Mouse (Mus musculus): ENCODE results near the gene Rrp36. TPM values are rescaled to one million over a fixed set of nuclear protein-coding genes. Genes with fewer than 3 reads are reported as not detected.

Rrp36 gene
- polyA plus RNA-seq, 1 experiment from 2014 or later = 34.5 TPM

DNA sequence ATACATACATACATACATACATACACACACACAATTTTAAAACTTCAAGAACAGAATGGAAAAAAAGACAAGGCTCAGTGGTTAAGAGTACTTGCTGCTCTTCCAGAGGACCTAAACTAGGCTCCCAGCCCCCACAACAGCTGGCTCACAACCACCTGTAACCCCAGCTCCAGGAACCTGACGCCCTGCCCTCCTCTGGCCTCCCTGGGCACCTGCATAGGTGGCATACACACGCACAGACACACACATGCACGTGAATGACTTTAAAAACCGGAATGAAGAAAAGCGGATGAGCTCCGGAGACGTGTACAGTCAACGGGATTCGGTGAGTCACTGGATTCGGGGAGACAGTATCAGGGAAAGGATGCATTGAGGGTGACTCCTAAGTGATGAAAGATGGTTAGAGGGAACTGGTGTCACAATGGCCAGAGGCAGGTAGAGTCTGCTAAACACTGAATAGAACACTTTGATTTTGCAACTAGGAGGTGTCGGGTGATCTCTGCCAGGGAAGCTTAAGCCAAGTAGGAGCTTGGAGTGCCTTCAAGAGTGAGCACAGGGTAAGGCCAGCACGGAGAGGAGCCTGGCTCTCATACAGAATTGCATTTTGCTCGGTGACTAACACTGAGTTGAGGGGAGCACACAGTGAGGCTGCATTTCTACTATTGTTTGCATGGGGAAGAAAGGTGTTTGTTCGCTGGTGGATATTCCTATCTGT, 32.4 kb upstream of the Rrp36 start:
- DNase-seq (ENCODE audit: low spot score) = no peak

DNA sequence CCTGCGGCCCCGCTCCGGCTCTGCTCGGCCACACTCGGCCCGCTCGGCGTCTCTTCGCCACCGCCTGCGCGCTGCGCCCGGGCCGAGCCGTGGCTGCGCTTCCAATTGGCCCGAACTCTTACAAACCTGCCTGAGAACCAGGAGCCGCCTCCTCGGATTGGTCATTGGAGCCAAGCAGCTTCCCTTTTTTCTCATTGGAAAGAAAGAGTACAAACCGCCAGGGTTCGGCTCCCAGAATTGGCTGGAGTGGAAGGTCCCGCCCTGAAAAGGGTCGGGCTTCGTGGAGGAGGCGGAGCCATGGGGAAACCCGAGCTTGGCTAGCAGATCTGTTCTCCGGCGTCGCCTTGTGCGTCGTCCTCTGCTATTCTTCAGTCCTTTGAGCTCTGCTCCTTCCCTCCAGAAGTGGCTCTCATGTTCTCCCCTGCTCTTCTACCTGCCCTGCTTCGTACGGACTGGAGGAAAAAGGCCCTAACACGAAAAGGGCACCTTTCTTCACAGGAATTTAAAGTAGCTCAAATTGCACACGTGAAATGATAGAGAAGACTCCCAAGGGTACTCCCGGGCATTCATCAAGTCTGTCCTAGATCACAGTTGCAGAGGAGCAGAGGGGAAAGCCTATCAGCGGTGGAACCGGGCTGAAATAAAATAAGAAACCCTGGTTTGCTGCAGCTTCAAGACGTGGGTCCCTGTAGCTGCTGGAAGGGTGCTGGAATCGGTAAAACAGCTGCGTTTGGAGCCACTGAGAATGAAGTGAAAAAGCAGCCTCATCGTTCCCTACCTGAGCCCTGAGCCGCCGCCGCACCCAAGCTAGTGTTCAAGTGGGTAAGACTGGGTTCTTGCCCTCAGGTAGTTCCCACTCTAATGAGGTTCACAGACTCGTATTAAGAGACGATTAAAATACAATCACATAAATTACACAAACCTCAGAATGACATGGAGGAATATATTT, 31.0 kb upstream of the Rrp36 start, which contains the start of gene Ppp2r5d:
Gene Ppp2r5d (minus strand): TSS at position 225 of the 949 bp plus-strand sequence.
- peak; percentile 97 for ATAC-seq (ENCODE audit: low read depth)
- peak; percentile 99 for DNase-seq (ENCODE audit: low spot score)
- H3K4me3 ChIP-seq (ENCODE audit: low read depth, low read length) = peak within 1 kb of the TSS; percentile 94
- peak within 1 kb of the TSS; percentile 97 for H3K9ac ChIP-seq (ENCODE audit: low read depth, low read length)
- peaks cover 17% of the 10 kb centered on the region for H3K4me1 ChIP-seq (ENCODE audit: control insufficient read depth, insufficient read depth, low read length)
- H3K27me3 ChIP-seq (replicated peaks; ENCODE audit: control insufficient read depth, insufficient read depth, low read length) = no peaks in the 10 kb centered on the region
- no peaks in the 10 kb centered on the region; the same call in 1 of the 2 replicates for H3K36me3 ChIP-seq (ENCODE audit: control insufficient read depth, insufficient read depth, low read length)
- peak within 1 kb of the TSS; percentile 91 for H3K27ac ChIP-seq (replicated peaks; ENCODE audit: low read depth, low read length)
- no peaks in the 10 kb centered on the region for H3K9me3 ChIP-seq (ENCODE audit: control insufficient read depth, low read length)
- WGBS = under 1% methylated on average over 48 of the region's 48 CpGs
- peak within 1 kb of the TSS; percentile 88 for H3K4me2 ChIP-seq (ENCODE audit: low read depth, low read length)

More for the DNA sequence above, 32.4 kb upstream of the Rrp36 start:
- Histone ChIP-seq H3K27me3 (replicated peaks; ENCODE audit: control insufficient read depth, insufficient read depth, low read length) (no peaks in the 10 kb centered on the region), H3K9ac (ENCODE audit: low read depth, low read length) (no peak overlapping the region), H3K4me3 (ENCODE audit: low read depth, low read length) (no peak overlapping the region), H3K4me2 (ENCODE audit: low read depth, low read length) (no peak overlapping the region), H3K36me3 (ENCODE audit: control insufficient read depth, insufficient read depth, low read length) (no peaks in the 10 kb centered on the region), H3K9me3 (ENCODE audit: control insufficient read depth, low read length) (no peaks in the 10 kb centered on the region), H3K27ac (replicated peaks; ENCODE audit: low read depth, low read length) (no peak overlapping the region), H3K4me1 (ENCODE audit: control insufficient read depth, insufficient read depth, low read length) (peaks cover 17% of the 10 kb centered on the region)
- no peak for ATAC-seq (ENCODE audit: low read depth)
- 92% methylated on average over 14 of the region's 14 CpGs for WGBS

DNA sequence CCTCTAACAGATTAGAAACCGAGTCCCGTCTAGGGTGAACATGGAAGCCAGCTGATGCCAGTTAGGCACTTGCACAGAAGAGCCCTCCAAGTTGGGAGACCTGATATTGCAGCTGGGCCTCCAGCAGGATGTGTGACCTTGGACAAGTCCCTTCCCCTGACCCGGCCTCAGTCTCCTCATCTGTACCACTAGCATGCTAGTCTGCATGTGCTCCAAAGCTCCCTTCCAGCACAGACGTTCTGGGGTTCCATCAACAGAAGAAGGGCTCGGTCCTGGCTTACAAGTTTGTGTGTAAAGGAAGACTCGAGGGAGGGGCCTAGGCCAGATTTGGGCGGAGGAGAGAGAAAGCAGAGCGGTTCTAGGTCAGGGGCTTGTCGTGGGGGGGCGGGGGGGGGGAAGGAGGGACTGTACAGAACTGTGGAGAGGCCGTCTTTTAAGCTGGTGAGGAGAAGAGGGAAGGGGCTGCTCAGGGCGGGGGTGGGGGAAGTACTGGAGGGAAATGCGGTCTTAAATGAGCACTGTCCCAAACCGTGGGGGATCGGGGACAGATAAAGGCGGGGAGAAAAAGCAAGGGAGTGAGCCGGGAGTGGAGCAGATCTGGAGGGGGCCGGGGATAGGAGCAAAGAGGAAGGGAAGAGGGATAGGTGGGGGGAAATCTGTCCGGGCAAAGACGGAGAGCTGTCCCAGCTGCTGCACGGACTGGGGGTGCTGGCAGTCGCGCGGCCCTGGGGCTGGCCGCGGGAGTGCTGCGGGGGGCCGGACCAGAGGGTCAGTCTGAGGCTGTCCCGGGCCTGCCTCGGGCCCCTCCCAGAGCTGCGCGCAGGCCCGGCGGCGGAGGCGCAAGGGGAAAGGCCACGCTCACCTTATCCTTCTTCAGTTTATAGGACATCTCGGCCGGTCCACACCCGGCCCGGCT, 30.1 kb upstream of the Rrp36 start:
- H3K9me3 ChIP-seq (ENCODE audit: control insufficient read depth, low read length) = no peaks in the 10 kb centered on the region
- H3K4me2 ChIP-seq (ENCODE audit: low read depth, low read length) = peak overlapping the region; percentile 74
- H3K9ac ChIP-seq (ENCODE audit: low read depth, low read length) = peak overlapping the region; percentile 97
- H3K36me3 ChIP-seq (ENCODE audit: control insufficient read depth, insufficient read depth, low read length) = peaks cover 8% of the 10 kb centered on the region; the same call in 1 of the 2 replicates
- peak overlapping the region; percentile 90 for H3K27ac ChIP-seq (replicated peaks; ENCODE audit: low read depth, low read length)
- 6% methylated on average over 25 of the region's 41 CpGs for WGBS
- peak overlapping the region; percentile 94 for H3K4me3 ChIP-seq (ENCODE audit: low read depth, low read length)
- H3K4me1 ChIP-seq (ENCODE audit: control insufficient read depth, insufficient read depth, low read length) = peaks cover 17% of the 10 kb centered on the region
- H3K27me3 ChIP-seq (replicated peaks; ENCODE audit: control insufficient read depth, insufficient read depth, low read length) = no peaks in the 10 kb centered on the region
- ATAC-seq (ENCODE audit: low read depth) = peak; percentile 70
- no peak for DNase-seq (ENCODE audit: low spot score)

DNA sequence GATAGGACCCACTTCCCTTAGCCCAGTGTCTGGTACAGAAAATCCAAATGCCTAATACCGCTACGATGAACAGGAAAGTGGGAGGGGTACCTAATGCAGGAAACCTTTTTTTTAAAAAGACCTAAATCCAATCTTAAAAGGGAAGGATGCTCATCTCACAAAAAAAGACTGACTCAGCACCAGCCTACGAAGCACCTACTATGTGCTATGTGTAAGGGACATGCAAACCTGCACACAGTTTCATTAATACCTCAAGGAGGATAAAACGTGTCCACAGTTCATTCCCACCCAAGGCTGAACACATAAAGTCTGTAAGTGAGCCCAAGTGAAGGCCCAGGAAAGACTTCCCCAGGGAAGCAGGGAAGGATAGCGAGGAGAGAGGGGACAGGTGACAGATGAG, 28.4 kb upstream of the Rrp36 start:
- Histone ChIP-seq H3K36me3 (ENCODE audit: control insufficient read depth, insufficient read depth, low read length) (peaks cover 19% of the 10 kb centered on the region; the same call in 1 of the 2 replicates), H3K27ac (replicated peaks; ENCODE audit: low read depth, low read length) (no peak overlapping the region), H3K9ac (ENCODE audit: low read depth, low read length) (peak overlapping the region; percentile 97), H3K4me1 (ENCODE audit: control insufficient read depth, insufficient read depth, low read length) (peaks cover 17% of the 10 kb centered on the region), H3K4me2 (ENCODE audit: low read depth, low read length) (peak overlapping the region; percentile 74; the same call in 1 of the 2 replicates), H3K4me3 (ENCODE audit: low read depth, low read length) (no peak overlapping the region), H3K27me3 (replicated peaks; ENCODE audit: control insufficient read depth, insufficient read depth, low read length) (no peaks in the 10 kb centered on the region), H3K9me3 (ENCODE audit: control insufficient read depth, low read length) (no peaks in the 10 kb centered on the region)
- WGBS = 85% methylated on average over 5 of the region's 5 CpGs
- no peak for ATAC-seq (ENCODE audit: low read depth)
- DNase-seq (ENCODE audit: low spot score) = no peak

DNA sequence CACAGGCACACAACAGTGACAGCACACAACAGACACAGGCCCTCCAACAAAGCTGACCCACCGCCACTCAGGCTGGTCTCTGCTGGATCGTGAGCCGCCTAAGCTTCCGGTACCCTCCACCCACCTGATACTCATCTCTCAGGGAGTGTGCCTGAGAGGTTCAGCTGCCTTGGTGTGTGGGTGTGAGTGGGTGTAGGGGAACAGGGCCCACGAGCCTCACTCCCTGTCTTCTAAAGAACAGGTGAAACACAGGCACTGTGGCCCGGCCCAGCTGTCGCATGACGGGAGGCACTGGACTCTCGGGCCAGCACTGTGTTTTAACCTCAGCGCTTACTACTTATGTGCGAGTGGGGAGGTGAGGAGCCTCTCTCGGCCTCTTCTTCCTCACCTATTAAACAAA, 27.9 kb upstream of the Rrp36 start:
- Histone ChIP-seq H3K27me3 (replicated peaks; ENCODE audit: control insufficient read depth, insufficient read depth, low read length) (no peaks in the 10 kb centered on the region), H3K9me3 (ENCODE audit: control insufficient read depth, low read length) (no peaks in the 10 kb centered on the region), H3K9ac (ENCODE audit: low read depth, low read length) (peak overlapping the region; percentile 25; the same call in 1 of the 2 replicates), H3K36me3 (ENCODE audit: control insufficient read depth, insufficient read depth, low read length) (peaks cover 22% of the 10 kb centered on the region; the same call in 1 of the 2 replicates), H3K27ac (replicated peaks; ENCODE audit: low read depth, low read length) (no peak overlapping the region), H3K4me1 (ENCODE audit: control insufficient read depth, insufficient read depth, low read length) (peaks cover 17% of the 10 kb centered on the region), H3K4me2 (ENCODE audit: low read depth, low read length) (peak overlapping the region; percentile 15; the same call in 1 of the 2 replicates), H3K4me3 (ENCODE audit: low read depth, low read length) (no peak overlapping the region)
- DNase-seq (ENCODE audit: low spot score) = no peak
- no peak for ATAC-seq (ENCODE audit: low read depth)
- 81% methylated on average over 12 of the region's 12 CpGs for WGBS

DNA sequence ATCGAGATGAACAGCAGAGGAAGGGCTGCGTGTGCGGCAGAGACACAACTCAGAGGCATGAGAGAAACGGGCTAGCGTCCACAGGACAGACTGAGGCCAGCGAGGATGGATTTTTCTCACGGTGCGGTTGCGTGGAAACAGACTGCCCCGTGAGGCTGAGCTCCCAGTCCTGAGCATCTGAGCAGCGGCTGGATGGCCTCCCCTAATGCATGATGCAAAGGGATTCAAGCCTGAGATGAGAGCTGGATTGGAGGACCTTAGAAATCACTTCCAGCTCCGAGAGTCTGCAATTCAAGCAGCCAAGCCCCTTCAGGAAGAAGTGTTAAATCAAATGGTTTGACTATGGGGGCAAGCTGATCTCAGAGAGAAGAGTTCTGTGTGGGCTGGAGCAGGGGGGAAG, 27.3 kb upstream of the Rrp36 start:
- H3K36me3 ChIP-seq (ENCODE audit: control insufficient read depth, insufficient read depth, low read length) = peaks cover 22% of the 10 kb centered on the region; the same call in 1 of the 2 replicates
- H3K4me1 ChIP-seq (ENCODE audit: control insufficient read depth, insufficient read depth, low read length) = peaks cover 17% of the 10 kb centered on the region
- DNase-seq (ENCODE audit: low spot score) = no peak
- H3K27ac ChIP-seq (replicated peaks; ENCODE audit: low read depth, low read length) = no peak overlapping the region
- no peak for ATAC-seq (ENCODE audit: low read depth)
- no peak overlapping the region for H3K4me3 ChIP-seq (ENCODE audit: low read depth, low read length)
- H3K27me3 ChIP-seq (replicated peaks; ENCODE audit: control insufficient read depth, insufficient read depth, low read length) = no peaks in the 10 kb centered on the region
- H3K4me2 ChIP-seq (ENCODE audit: low read depth, low read length) = 0 out of 2 replicates have a peak overlapping the region, but pooled peaks have one; percentile 15
- H3K9me3 ChIP-seq (ENCODE audit: control insufficient read depth, low read length) = no peaks in the 10 kb centered on the region
- H3K9ac ChIP-seq (ENCODE audit: low read depth, low read length) = peak overlapping the region; percentile 25; the same call in 1 of the 2 replicates
- WGBS = 81% methylated on average over 12 of the region's 12 CpGs

DNA sequence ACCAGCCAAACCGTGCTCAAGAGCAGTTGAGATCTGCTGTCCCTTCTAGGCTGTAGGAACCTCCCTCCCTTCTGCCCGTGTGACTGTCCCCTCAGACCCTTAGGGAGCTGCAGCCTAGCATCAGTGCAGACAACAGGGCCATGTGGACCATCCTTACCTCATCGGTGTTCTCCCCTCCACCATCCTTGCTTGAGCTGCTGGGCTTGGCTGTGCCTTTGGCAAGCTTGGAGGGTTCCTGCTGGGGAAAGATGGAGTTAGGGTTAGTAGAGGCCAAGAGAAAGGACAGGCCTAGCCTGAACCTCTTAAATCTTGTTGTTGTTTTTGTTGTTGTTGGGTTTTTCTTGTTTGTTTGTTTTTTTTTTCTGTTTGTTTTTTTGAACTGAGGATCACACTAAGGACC, 25.8 kb upstream of the Rrp36 start:
- Histone ChIP-seq H3K4me2 (ENCODE audit: low read depth, low read length) (no peak overlapping the region), H3K9ac (ENCODE audit: low read depth, low read length) (no peak overlapping the region), H3K27ac (replicated peaks; ENCODE audit: low read depth, low read length) (no peak overlapping the region), H3K4me1 (ENCODE audit: control insufficient read depth, insufficient read depth, low read length) (peaks cover 11% of the 10 kb centered on the region), H3K4me3 (ENCODE audit: low read depth, low read length) (no peak overlapping the region), H3K36me3 (ENCODE audit: control insufficient read depth, insufficient read depth, low read length) (peaks cover 22% of the 10 kb centered on the region; the same call in 1 of the 2 replicates), H3K9me3 (ENCODE audit: control insufficient read depth, low read length) (no peaks in the 10 kb centered on the region), H3K27me3 (replicated peaks; ENCODE audit: control insufficient read depth, insufficient read depth, low read length) (no peaks in the 10 kb centered on the region)
- 91% methylated on average over 3 of the region's 3 CpGs for WGBS
- no peak for ATAC-seq (ENCODE audit: low read depth)
- DNase-seq (ENCODE audit: low spot score) = no peak
